Mouse (Mus musculus): ENCODE measurements at regions not wholly inside any gene's neighbourhood (a gene's known extent, or its start where the extent isn't known, plus 50 kb on each side); places are given as distances from the start of the nearest gene placed in this dataset.

DNA sequence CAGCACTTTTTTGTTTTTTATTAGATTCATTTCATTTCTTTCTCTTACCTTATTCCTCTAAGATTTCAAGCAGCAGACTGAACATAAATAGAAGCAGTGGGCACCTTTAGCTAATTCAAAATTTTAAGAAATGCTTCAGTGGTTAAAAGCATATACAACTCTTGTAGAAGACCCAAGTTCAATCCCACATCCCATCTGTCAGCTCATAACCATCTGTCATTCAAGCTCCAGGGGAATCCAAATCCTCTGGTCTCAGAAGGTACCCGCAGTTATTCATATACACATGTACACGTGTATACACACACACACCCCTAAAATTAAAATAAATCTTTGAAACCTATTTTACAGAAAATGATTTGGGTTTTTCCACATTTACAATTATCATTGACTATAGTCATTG is 52.9 kb upstream of the Thrb start:
- H3K36me3 ChIP-seq (ENCODE audit: inconsistent target) = no peaks in the 10 kb centered on the region
- 94% methylated on average over 2 of the region's 2 CpGs for WGBS (ENCODE audit: missing documents)
- no peak overlapping the region for H3K27ac ChIP-seq

More for the DNA sequence above, 52.9 kb upstream of the Thrb start:
- no peak overlapping the region for H3K4me3 ChIP-seq (ENCODE audit: inconsistent target)
- H3K79me2 ChIP-seq (ENCODE audit: inconsistent target) = no peaks in the 10 kb centered on the region
